Mouse (Mus musculus) layer of hippocampus, postnatal 14 days (tissue): Measurements from ENCODE around the gene Fbxw8. TPM values are rescaled to one million over a fixed set of nuclear protein-coding genes. Genes with fewer than 3 reads are reported as not detected.
A peak's percentile ranks its signal among the peaks of the same experiment; 100 is the strongest.

Source experiments
- DNase-seq, 2 experiments: peaks; one replicate each; pipeline ENCODE4 v3.0.0; 2021 to 2022; ENCODE audit warnings: low spot score in 2 of 2, mixed read lengths in 1 of 2
- total RNA-seq, 2 experiments: library from RNA; stranded (reverse); gene quantifications; 2 replicates each; pipeline ENCODE4 v1.2.3; 2021

Fbxw8 gene
- total RNA-seq, 2 experiments from 2014 or later = 40.4 to 41.7 TPM

GRCm38 (mm10) chr5:118079354-118079753, 75.9 kb downstream of the Fbxw8 start:
- DNase-seq = no peak

- no peak for DNase-seq
Measured at GRCm38 (mm10) chr5:118078550-118078949, 76.7 kb downstream of the Fbxw8 start.

GRCm38 (mm10) chr5:118076721-118077592, 78.3 kb downstream of the Fbxw8 start:
- DNase-seq = peak in 1 of 2 experiments; percentile 73

DNA sequence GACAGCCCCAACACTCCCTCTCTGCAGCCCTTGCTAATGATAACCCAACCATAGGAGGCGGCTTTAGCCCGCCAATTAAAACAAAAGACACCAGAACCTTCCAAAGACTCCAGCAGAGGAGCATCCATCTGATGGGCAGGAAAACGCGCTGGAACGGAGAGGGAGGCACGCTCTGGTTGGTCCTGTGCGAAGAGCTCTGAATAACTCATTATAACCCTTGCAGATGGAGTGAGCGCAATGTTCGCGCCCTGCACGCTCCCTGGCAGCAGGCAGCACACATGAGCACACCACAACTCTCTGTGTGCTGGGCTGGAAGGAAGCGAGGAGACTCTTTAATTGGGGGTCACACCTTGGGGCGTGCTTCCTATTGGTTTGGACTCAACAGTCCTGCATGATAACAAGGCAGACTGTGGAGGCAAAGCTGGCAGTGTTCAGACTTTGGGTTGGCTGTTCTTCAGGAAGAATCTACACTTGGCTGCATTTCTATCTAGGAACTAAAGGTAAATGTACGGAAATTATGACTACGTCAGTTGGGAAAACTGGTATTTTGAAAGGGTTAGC, 82.0 kb downstream of the Fbxw8 start:
- peak in 1 of 2 experiments; percentile 43 for DNase-seq

GRCm38 (mm10) chr5:118071766-118072165, 83.5 kb downstream of the Fbxw8 start:
- no peak for DNase-seq

DNA sequence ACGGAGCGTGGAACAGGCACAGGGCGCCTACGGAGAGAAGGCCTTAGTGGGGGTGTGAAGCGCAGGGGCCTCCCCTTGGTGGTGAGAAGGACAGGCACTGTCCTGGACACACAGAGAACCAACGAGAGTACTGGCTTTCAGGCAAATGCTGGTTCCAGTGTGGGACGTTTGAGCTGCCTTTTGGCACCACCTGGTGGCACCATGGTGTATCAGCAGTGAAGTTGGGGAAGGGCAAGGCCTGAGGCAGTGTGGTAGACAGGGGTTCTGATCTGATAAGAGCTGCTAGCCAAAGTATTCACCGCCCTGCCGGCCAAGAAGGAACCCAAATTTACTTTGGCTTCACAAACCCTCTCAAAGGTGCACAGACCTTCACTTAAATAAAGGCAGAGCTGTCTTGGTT, 85.9 kb downstream of the Fbxw8 start:
- peak; percentile 85 to 86 for DNase-seq

- DNase-seq = peak in 1 of 2 experiments; percentile 4
Measured at GRCm38 (mm10) chr5:118067984-118068494, 87.2 kb downstream of the Fbxw8 start.

DNA sequence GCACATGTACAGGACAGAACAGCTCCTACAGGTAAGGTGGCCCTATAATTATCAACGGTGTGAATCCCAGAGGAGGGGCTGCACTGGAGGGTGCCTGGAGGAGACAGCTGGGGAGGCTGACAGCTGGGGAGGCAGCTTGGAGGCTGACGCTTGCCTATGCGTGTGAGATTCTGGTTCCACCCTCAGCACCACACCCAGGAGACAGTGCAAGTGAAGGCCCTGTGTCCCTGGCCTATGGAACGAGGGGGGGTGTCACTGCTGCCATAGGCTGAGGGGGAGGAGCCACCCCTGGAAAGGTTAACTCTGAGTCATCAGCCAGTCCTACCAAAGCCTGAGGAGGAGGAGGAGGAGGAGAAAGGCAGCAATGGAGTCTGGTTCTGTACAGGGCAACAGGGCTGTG, 87.7 kb downstream of the Fbxw8 start:
- DNase-seq = no peak

GRCm38 (mm10) chr5:118066828-118067227, 88.4 kb downstream of the Fbxw8 start:
- DNase-seq = peak in 1 of 2 experiments; percentile 68

DNA sequence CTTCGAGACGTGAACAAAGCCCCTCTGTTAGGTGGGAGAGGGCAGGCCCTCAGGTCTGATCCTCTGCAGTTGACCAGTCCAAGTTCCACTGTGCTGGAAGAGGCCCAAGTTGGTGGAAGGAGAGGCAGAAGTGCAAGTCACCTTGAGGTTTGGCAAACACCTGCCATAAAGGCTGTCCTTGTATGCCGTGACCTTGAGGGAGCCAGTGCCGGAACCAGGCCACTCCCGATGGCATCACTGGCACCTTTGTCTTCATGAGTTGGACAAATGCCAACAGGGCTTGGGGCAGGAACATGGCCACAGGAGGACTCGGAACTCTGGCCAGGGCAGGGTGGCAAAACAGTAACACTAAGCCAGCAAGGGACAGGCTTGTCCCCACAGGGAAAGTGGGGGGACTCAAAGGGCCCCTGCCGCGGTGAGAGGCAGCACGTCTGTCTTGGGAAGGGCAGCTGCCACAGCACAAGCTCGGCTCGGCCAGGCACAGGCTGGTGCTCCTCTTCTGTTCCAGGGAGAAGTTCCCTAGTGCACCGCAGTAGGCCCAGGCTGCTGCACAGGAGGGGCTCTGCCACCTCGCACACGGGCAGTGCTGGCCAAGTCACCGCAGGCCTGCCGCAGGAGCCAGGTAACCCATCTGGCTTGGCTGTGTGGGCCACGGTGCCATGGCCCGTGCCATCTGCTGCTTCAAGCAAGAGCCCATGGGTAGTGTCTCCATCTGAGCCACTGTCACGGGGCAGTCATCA, 89.6 kb downstream of the Fbxw8 start:
- DNase-seq = peak in 1 of 2 experiments; percentile 43

GRCm38 (mm10) chr5:118064284-118064901, 90.9 kb downstream of the Fbxw8 start:
- peak in 1 of 2 experiments; percentile 59 for DNase-seq

DNA sequence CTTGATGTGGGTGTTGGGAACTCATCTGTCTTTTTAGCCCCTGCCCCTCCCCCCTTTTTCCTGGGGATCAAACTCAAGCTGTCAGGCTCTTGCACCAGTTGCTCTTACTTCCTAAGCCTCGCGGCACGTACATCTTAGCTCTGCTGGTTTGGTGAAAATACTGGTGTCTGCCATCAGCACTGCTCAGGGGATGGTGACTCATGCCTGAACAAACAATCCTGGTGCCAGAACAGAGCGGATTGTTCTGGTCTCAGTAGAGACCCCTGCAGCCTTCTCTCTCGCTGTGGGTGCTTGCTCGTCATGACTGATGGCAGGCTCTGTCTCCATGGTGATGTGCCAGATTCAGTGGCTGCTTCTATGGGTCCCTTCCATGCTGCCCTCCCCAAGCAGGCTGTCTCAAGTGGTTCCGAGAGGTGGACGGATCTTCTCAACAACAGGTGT, 92.1 kb downstream of the Fbxw8 start:
- peak in 1 of 2 experiments; percentile 42 for DNase-seq

DNA sequence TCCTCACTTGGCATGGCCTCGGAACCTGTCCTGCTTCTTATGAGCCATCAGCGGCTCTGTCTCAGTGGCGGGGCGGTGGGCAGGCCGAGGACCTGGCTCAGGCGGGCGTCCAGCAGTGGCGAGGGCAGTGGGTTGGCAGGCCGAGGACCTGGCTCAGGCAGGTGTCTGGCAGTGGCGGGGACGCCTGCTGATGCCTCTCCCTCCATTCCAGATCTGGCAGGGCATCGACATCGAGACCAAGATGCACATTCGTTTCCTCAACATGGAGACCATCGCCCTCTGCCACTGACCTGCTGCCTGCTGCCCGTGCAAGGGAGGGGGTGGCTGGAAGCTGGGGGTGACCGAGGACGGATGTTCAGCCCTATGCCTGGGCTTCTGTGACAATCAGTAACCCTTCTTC, 93.9 kb downstream of the Fbxw8 start:
- no peak for DNase-seq

DNA sequence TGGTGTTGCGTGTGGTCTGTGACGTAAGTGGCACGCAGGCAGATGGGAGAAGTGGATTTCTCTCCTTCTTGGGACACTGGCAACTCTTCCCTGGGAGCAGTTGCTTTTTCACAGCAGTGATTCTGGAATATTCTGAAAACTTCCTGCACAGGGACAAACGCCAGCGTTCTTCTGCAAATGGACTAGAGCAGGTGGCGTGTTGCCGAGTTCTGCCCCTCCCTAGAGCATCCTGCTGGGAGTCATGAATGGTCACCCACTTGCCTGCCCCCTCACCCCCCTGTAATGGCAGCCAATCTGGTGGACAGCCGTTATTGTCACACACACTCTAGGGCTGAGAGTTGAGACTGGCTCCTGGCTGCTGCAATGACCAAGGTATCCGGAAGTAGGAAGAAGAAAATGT, 95.6 kb downstream of the Fbxw8 start:
- no peak for DNase-seq

- no peak for DNase-seq
Measured at GRCm38 (mm10) chr5:118058858-118059257, 96.4 kb downstream of the Fbxw8 start.

DNA sequence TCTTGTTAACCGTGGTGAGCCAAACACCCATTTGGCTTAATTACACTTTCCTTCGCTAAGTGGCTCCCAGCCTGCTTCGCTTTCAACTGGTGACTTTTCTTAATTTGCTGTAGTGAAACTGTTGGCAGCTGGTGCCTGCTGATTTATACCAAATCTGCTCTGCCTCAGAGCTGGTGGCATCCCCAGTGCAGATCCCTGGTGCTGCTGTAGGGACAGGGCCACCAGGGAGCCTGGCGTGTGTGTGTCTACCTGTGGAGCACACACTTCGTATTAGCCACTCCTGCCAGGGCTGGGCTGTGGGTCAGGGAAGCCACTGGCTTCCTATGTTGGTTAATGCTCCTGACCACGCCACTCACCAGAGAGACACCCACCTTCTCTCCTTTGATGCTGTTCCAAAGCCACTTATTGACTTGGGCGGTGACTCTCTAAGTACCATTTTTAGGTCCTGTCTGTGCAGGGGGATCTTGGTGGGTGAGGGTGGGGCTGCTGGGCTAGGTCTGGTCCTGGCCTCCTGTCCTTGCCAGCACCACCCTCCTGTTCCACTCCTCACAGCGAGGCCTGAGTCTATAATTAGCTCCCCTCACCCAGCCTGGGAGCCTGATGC, 97.7 kb downstream of the Fbxw8 start:
- peak in 1 of 2 experiments; percentile 51 for DNase-seq

- DNase-seq = no peak
Measured at GRCm38 (mm10) chr5:118053205-118053604, 102.1 kb downstream of the Fbxw8 start.

DNA sequence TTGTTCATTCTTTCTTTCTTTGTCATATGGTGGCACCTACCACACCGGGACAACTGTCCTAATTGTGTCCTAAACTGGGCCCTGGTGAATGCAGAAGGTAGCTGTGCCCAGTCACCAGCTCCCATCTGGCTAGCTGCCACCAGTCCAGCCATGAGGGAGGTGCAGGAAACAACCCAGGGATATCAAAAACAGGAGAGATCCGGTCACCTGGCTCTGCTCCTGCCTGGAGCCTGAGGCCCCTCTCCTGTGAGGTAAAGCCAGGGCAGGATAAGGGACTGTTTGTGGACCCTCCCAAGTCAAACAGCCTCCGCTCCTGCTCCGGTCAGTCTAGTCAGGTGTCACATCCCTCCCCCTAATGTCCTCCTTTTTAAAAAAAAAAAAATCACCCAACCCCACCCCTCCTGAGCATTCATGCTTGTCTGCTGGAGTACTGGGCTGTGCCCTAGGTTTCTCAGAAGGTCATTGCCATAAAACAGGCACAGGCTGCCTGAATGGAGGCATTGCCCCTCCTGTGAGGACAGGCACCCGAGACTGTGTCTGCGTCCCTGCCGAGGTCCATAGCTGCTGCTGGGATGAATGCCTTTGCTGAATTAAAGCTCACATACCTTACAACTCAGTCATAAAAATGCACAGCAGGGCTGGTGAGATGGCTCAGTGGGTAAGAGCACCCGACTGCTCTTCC, 103.1 kb downstream of the Fbxw8 start:
- no peak for DNase-seq

GRCm38 (mm10) chr5:118050743-118051142, 104.5 kb downstream of the Fbxw8 start:
- DNase-seq = no peak

DNA sequence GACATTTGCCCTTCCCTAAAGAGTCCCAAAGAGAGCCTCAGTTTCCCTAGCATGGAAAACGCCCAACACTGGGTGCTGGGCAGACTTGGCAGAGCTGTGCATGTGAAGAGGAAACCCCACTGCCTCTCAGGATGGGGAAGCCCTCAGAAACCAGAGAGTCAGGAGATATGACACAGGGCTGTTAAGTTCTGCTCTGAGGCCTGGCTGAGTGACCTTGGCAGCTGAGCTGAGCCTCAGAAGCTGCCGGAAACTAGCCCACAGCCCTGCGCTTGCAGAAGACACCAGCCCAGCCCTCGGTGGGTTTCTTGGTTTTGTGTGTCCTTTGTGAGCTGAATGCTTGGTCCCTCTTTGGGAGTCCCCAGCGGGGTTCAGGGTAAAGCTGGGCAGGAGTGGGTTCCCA, 106.3 kb downstream of the Fbxw8 start:
- no peak for DNase-seq
